Mouse (Mus musculus) fat pad, adult 2 months (tissue): ENCODE measurements around the gene Gtf3c1.
A peak's percentile ranks its signal among the peaks of the same experiment; 100 is the strongest.

Source experiments
- DNase-seq: peaks from one replicate; pipeline ENCODE4 v3.0.0-alpha.2; 2011; ENCODE audit warnings: low read depth, low spot score; ENCODE audit errors: extremely low read depth

Gene Gtf3c1

DNA sequence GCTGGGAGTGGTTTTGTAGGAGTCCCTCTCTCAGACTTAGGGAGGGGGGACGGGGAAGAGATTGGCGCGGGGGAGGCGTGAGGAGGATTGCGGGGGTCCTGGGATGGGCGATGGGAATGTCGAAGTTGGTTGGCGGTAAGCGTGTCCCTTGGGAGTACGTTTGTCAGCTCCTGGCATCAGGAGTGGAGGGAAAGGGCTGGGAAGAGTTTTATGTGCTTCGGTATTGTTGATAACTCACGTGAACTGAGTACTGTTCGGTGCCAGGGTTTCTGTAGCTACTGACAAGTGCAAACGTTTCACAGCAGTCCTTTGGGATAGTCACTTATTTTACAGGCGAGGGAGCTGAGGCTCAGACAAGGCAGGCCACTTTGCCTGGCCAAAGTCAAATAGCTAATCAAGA is 520 bp upstream of the Gtf3c1 start:
- DNase-seq, result no peak

DNA sequence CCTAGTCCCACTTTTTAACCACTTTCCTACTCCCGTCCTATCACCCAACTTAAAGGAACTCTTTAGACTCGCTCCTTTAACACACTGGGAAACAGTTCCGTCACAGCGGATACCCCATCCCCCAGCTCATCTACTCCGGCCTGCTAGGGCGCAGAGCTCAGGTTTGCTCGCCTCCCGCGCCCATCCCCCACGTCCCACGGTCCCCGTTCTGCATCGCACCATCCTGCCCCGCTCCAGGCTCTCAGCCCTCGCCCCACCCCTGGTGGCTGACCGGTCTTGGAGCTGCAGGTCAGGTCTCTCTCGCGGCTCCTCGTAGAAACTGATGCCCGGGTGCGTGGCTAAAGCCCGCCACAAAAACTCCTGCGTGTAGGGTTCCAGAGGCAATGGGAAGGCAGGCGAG is 394 bp downstream of the Gtf3c1 start:
- no peak for DNase-seq

DNA sequence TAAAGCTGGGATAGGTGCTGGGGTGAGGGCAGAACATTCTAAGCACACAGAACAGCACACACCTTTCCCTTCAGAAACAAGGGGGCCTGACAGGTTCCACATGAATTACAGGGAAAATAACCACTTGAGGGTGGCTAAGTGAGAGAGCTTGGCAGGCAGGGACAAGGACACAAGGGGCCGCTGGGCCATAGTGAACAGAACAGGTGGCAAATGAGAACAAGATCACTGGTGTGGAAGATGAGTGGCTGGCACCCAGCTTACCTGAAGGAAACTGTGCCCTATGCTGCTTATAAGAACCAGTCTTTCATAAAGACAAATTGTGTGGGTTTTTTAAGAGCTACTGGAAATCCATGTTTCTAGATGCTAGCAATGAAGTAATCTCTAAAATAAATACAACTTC is 4.8 kb downstream of the Gtf3c1 start:
- DNase-seq, result no peak

DNA sequence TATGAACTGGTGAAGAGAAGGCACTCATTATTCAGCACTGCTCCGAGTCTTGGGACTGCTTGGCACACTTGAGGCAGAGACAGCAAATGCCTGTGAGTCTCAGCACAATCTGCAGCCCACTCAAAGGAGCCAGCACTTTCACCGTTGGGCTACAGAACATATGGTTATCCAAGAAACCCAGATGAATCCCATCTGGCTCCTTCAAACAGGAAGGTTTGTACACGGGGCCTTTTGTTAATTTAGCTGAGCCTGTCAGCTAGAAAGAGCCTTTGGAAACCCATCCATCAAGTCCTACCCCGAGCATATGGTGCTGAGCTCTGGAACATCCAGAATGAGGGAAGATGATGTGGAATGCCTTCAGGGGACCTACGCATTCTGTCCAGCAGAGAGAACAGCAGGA is 13.5 kb downstream of the Gtf3c1 start:
- no peak for DNase-seq

DNA sequence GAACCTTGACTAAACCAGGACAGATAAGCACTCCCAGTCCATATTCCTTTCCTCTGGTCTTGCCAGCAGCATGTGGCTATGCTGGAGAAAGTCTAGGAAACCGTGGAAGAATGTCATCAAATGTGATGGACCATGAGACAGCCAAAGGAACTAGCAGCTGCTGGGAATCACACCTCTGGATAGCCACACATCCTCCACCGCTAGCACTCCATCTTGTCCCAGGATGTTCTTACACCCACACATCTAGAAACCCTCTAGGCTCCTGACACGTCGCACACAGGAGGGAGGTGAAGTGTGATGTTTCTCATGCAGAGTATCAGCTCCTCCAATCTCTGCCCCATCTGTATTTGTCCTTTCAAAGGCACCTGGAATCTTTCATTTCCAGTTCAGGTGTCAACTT is 17.1 kb downstream of the Gtf3c1 start:
- no peak for DNase-seq

DNA sequence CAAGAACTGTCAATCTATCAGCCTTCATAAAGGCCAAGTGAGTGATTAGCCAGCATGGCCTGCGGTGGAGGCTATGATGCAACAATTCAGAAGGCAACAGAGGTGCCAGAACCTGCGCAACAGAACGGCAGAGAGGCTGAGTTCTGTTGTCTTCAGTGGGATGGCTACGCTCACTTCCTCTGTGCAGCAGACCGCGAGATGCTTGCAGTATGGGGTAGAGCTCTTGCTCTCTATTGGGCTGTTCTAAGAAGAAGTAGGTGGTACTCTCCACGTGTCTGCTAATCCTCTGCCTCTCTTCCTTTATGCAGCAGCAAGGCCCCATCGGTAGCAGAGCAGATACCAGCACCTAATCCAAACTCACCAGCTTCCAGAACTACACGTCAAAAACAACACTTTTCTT is 27.6 kb downstream of the Gtf3c1 start:
- DNase-seq, result peak; percentile 21

DNA sequence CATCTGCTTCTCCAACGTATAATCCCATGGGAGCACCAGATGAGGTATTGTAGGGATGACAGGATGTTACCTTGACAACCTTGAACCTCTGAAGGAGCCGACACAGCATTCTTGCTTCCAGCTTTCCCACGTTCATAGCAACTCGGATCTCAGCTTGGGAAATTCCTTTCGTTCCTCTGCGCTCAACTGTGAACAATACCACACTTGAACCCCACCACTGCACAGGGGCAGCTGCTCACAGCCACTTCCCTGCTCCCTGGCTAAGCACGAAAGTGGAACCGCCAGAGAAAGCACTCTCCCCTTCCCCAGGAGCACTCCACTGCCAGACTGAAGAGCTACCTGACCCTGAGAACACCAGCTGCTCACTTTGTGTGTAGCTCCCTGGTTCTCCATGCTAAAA is 28.8 kb downstream of the Gtf3c1 start:
- DNase-seq, result no peak

DNA sequence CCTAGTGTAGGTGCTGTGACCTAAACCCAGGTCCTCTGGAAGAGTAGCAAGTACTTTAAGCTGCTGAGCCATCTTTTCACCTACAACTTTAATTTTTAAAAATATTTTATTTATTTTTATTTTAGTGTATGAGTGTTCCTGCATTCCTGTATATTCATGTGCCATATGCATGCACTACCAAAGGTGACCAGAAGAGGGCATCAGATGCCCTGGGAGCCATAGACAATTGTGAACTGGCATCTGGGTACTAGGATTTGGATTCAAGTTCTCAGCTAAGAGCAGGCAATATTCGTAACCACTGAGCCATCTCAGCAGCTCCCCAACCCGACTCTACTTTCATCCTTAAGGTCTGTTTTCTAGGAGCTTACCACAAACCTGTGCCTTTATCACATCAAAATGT is 32.7 kb downstream of the Gtf3c1 start:
- no peak for DNase-seq

DNA sequence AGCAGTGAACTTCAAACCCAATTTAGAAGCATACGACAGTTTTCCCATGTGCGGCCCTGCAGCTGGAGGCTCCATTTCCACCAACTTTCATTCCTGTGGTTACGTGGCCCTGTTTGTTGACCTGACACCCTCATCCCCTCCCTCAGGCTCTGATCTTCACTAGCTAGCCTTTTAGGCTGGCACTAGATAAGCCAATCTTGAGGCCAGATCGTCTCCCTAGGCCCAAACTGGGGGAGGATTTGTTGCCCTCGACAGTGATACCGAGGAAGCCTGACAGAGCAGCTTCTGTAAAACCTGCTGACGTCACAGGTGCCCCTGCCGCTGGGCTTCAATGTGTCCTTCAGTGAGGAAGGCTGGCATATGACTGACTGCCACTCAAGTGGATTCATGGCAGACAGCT is 36.2 kb downstream of the Gtf3c1 start:
- no peak for DNase-seq

DNA sequence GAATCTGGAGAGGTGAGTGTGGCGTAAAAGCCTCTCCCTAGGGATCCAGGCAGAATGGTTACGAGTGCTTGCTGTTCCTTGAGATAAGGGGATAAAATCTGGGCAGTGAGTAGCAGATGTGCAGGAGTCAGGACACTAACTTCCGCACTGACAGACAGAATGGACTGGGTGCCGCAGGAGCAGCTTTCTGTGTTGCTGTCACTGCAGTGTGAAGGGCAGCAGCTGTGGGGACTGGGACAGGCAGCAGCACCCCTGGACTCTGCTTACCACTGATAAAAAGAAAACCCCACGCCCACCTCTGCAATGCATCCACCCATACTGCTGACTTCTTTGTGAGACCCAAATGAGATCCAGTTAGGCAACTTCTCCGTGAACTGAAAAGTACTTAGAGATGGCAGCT is 36.7 kb downstream of the Gtf3c1 start:
- DNase-seq, result no peak

DNA sequence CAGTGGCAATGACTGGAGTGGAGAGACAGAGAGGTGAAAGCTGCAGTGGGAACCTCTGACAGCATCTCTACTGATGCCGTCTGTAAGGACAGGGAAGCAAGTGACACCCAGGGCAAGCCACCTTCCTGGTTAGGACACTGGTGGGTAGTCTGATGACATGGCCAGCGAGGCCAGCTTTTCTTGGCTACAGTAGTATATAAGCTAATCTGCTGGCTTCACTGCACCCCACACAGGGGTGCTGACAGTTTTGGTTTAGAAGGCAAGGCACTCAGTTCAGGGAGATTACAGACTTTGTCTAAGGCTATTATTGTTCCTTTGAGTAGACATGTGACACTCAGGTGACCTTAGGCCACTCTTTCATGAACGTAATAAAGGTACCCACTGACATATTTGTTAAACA is 43.9 kb downstream of the Gtf3c1 start:
- DNase-seq, result no peak

DNA sequence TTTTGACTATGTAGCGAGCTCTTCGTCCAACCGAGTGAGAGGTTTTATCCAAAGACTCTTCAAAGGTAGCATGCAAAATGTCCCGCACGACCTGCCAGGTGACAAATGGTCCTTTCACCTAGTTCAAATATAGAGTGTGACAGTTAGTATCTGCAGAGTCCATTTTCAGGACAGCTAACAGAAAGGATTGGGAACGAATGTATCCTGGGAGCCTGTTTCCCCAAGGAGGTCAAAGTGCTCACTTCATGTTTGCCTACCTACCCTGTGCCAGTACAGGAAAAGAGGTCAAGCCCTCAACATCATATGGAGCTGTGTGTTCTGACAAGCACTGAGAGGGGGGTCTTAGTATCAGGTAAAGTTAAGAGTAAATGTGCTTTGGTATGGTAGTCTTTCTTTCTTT is 50.1 kb downstream of the Gtf3c1 start:
- no peak for DNase-seq

DNA sequence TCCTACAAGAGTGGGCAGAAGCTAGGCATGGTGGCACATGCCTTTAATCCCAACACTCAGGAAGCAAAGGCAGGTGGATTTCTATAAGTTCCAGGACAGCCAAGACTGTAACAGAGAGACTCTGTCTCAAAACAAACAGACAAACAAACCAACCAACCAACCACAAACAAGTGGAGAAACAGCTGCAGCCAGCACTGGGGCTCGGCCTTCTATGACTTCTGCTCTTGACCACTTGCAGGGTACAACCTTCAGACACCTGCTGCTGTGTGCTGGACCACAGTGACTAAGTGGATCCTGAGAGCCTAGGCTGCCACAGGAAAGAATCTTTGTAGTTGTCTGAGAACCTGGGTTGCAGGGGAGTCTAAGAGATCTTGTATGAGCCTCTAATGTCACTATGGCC is 58.6 kb downstream of the Gtf3c1 start:
- no peak for DNase-seq

DNA sequence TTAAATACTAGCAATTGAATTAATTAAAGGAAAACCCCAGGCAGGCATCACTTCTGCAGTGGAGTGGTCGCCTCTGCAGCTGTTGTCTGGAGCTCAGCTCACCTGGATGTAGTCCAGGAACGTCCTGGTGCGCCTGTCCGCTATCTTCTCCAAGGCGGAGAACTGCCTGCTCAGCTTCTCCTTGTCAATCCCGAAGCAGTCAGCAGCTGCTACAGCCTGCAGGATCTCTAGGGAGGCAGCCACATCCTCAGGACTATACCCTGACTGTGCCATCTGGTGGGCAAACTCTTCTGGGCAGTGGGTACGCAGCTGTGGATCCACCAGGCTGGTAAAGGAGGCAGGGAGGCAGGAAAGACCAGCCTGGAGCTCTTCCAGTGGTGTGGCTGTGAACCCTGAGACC is 62.2 kb downstream of the Gtf3c1 start:
- DNase-seq, result no peak

DNA sequence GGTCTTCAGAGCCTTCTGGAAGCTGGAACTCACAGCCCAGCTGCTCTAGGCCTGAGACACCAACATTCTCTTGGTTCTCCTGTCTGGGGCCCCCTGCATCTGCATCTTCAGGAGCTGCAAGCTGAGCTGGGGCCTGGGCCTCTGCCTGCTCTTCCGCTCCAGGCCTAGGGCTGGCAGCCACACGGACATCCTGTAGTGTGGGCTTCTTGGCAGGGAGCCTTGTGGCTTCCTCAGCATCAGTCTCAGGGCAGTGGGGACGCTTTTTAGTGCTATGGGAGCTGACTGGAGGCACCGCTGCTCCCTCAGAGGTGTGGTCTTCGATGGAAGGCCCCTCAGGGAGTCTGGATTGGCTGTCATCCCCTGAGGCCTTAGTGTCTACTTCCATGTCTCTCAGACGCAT is 63.7 kb downstream of the Gtf3c1 start:
- no peak for DNase-seq

DNA sequence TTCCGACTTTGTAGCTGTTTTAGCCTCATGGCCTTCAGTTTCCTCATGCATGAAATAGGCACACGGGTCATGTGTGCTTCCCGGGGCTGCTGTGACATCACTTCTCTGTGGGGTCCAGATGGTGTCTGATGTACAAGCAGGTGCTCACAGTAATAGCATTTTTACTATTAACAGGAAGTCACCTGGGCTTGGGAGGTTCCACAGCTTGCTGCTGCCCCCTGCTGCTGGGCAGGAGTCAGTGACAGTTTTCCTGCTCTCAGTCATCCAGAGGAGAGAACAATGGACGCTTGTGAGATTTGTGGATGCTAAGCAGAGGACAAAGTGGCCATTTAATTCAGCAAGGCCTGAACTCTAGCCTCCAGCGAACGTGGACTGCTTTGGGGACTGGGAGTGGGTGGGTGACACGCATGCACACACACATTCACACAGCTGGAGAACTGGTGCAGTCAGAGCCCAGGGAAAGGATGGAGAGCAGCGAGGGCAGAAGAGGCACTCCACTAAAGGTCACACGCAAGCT is 68.7 kb downstream of the Gtf3c1 start:
- DNase-seq, result no peak

DNA sequence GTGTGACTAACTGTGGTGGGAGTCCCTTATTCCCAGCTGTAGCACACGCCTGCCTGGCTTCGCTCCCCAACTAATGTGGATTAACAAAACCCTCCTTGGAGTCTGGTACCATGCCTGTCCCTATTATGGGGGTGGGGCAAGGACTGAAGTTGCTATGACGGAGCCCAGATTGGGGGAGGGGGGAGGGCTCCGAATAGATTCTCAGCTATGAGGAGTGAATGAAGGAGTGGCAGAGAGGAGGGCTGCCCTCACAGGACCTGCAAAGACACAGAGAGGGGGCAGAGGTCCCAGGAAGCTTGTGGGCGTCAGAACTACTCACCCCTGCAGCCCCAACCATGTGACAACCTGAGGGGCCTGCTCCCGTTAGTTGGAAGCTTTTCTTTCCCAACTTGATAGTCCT is 69.2 kb downstream of the Gtf3c1 start:
- no peak for DNase-seq

DNA sequence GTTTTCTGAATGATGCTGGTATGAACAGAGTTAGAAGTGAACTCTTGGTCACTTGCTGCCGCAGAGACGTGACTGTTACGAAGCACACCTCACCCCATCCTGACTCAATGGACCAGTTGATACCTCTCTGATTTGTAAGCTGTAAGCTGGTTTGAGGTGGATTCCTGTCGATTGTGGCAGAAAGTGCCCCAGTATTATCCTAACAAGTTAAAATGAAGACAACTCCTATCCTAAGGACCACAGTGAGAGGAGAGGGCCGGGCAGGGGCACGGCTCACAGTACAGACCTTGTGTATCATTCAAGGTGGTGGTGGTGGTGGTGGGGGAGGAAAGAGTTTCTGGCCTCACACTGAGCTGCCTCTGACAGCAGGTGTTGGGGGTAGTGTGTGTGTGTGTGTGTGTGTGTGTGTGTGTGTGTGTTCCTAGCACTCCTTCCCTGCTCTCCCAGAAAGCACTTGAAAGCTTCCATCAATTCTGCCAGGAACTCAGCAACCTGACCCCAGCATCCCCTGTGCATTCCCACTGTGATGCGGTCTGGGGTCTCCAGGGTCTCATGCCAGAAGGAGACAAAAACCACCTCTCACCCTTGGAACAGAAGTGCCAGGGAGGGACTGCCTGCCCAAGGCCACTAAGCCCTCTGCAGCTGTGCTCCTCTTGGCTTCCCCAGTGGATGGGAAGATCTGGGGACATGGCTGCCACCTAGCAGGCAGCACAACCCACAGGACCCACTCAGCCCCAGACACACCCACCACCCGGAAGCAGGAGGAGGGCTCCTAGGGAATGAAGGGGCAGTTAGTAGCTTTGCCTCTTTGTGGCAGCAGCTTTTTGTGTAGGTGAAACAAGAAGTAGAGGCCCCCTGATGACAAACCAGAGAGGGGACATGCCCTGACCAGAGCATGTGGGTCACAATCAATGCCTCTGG is 70.1 kb downstream of the Gtf3c1 start:
- DNase-seq, result no peak

DNA sequence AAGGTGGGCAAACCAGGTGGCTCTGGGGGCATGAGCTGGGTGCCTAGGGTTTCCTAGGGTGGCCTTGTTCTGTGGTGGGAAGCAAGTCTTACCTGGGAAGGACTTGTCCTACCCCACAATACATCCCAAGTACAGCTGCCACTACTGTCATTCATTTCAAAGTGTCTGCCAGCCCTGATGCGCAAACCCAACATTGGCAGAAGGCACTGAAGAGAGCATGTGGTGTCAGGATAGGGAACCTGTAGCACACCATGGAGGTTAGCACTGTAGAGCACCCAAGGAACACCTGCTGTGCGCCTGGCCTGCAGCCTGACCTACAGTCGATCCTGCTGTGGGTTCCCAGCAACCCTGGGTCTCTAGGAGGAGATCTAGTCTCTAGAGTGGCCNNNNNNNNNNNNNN is 76.6 kb downstream of the Gtf3c1 start:
- no peak for DNase-seq

DNA sequence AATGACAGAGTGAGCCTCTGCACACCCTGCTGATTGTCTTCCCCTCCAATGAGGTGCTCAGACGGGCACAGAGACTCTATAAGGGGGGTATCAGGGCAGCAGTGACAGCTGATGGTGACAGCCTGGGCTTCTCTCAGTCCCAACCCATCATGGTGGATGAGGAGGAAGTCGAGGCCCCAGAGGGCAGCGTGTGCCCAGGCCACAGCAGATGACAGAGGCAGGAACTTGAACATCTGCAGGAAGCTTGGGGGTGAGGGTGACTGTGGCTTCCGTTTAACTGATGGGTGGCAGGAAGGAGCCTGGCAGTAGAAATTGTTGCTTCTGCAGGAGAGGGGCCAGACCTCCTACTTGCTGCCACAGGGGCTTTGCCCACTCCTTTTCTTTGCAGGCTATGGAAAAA is 77.3 kb downstream of the Gtf3c1 start:
- no peak for DNase-seq

DNA sequence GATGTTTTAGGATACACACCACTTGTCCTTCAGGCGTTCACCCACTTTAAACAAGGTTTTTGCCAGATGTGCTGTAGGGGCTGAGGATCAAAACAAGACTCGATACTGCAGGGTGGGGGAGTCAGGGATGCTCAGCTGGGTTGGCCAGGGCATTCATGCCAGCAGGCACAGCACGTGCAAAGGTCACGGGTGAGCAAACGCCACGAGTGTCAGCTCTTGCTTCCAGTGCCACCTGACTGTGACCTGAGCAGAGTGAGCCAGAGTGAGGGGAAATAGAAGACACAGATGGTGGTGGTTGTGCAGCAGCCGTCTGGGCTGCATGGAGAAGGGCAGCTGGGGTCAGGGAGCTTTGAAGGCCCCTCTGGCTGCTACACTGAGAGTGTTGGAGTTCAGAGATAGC is 81.8 kb downstream of the Gtf3c1 start:
- DNase-seq, result no peak

DNA sequence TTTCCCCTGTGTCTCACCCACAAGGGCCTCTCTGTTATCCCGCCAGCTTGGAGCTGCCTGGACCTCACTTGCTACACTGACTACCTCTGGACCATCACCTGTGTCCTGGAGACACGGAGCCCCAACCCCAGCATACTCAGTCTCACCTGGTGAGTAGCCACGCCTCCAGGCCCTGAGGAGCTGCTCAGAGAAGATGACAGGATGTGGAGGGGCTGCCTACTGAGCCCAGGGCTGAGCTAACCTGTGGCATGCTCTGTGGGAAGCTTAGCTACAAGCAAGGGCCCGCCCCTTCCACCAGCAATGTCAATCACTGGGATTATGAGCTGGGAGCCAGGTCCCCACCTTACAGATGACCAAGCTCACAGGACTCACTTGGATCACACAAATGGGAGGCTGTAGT is 82.4 kb downstream of the Gtf3c1 start:
- no peak for DNase-seq
